ENCODE assay signal across 33 mouse cellular contexts in genomic region chr1:72974226-72974625, GRCm38 (mm10). TPM values are rescaled to one million over a fixed set of nuclear protein-coding genes. Genes with fewer than 3 reads are reported as not detected.
DNase-seq lines count a peak whose midpoint lies in the region; ATAC-seq and TF ChIP-seq lines count a peak whose summit lies in the region.
"Had no signal": no experiment of that assay in that cellular context is flagged by ENCODE, and none has a peak within 500 bp of the region (broad histone marks: within the 10 kb centered on the region; RNA-seq: fewer than 3 reads in every experiment).

No protein-coding gene starts in this region.

- H3K4me2 ChIP-seq in hindbrain, embryonic 14.5 days (replicated peaks), result no peak overlapping the region
- H3K4me2 ChIP-seq: forebrain, embryonic 13.5 days; hindbrain, embryonic 12.5 days; intestine, embryonic 15.5 days had no signal

- ATAC-seq in hindbrain, embryonic 14.5 days (ENCODE audit: low FRiP score), result no peak
- ATAC-seq: forebrain, embryonic 13.5 days; forebrain, postnatal 0 days; hindbrain, embryonic 16.5 days; intestine, embryonic 15.5 days; Patski had no signal

- H3K27me3 ChIP-seq in hindbrain, embryonic 14.5 days (ENCODE audit: control insufficient read depth, insufficient read depth, low read length), result no peaks in the 10 kb centered on the region
- H3K27me3 ChIP-seq: CH12.LX; forebrain, embryonic 13.5 days; hindbrain, embryonic 12.5 days; intestine, embryonic 15.5 days; Patski had no signal

- DNase-seq in gastrocnemius, adult 2 months, result peak; percentile 79
- no peak for DNase-seq in gastrocnemius, postnatal 4 days (ENCODE audit: low spot score in 2 of 2)
- peak; percentile 31 to 50 for DNase-seq in gastrocnemius, adult 8-10 months (ENCODE audit: low spot score in 2 of 2)
- DNase-seq in gastrocnemius, postnatal 25 days, result peak; percentile 62
- no peak for DNase-seq in kidney, adult 9 months
- DNase-seq in hindbrain, embryonic 14.5 days (ENCODE audit: low spot score), result no peak
- DNase-seq: adrenal gland, postnatal 10 days; adrenal gland, postnatal 36 days; B cell, adult 2 months; cerebellum, adult 18-20 months; cerebellum, adult 9-10 months; cerebellum, postnatal 14 days; forebrain, postnatal 0 days; kidney, adult 11 months; kidney, adult 8-10 months had no signal

- H3K36me3 ChIP-seq in hindbrain, embryonic 14.5 days (replicated peaks; ENCODE audit: control insufficient read depth, insufficient read depth), result no peaks in the 10 kb centered on the region
- H3K36me3 ChIP-seq: forebrain, embryonic 10.5 days; G1E; hindbrain, embryonic 12.5 days; intestine, embryonic 15.5 days had no signal

- peak overlapping the region; percentile 50 for H3K27ac ChIP-seq in gastrocnemius, adult 2 months
- H3K27ac ChIP-seq in hindbrain, embryonic 14.5 days, result no peak overlapping the region
- H3K27ac ChIP-seq: forebrain, embryonic 10.5 days; forebrain, embryonic 13.5 days; hindbrain, embryonic 12.5 days; intestine, embryonic 15.5 days had no signal

- no peak overlapping the region for H3K9ac ChIP-seq in hindbrain, embryonic 14.5 days
- H3K9ac ChIP-seq: forebrain, embryonic 13.5 days; forebrain, postnatal 0 days; hindbrain, embryonic 12.5 days; intestine, embryonic 15.5 days had no signal

- peaks cover 4% of the 10 kb centered on the region; the same call in 1 of the 2 replicates for H3K4me1 ChIP-seq in hindbrain, embryonic 14.5 days (replicated peaks; ENCODE audit: control insufficient read depth, insufficient read depth, low read length)

- no peaks in the 10 kb centered on the region for H3K9me3 ChIP-seq in hindbrain, embryonic 14.5 days (ENCODE audit: control insufficient read depth, low read length)
- H3K9me3 ChIP-seq: forebrain, embryonic 10.5 days; forebrain, embryonic 13.5 days; G1E; hindbrain, embryonic 12.5 days; intestine, embryonic 15.5 days had no signal

- no peak overlapping the region for H3K4me3 ChIP-seq in gastrocnemius, adult 2 months
- H3K4me3 ChIP-seq in hindbrain, embryonic 14.5 days (replicated peaks; ENCODE audit: low read length), result no peak overlapping the region
- H3K4me3 ChIP-seq: forebrain, embryonic 10.5 days; forebrain, embryonic 13.5 days; hindbrain, embryonic 12.5 days; intestine, embryonic 15.5 days had no signal

- no peak for TF ChIP-seq CTCF in gastrocnemius, adult 2 months (IDR thresholded peaks at IDR 0.05)

- intact Hi-C loops in gastrocnemius, adult 2 months (cut with DNase I), result no loop called here

RNA-seq across cellular contexts. Expression of gene Tnp1, which starts 41.5 kb away (rescaled TPM):
- total RNA-seq in gastrocnemius, adult 2 months (2021), result not detected
- total RNA-seq in gastrocnemius, postnatal 4 days (2021), result not detected
- total RNA-seq in gastrocnemius, adult 8-10 months (2022), result not detected
- not detected for total RNA-seq in gastrocnemius, postnatal 25 days (2021)
- not detected in 2 replicates for polyA plus RNA-seq in hindbrain, embryonic 14.5 days (2014; fragmentation: Nextera tagmentation; extraction: Ambion mirVana)
- total RNA-seq: adrenal gland, adult 18-20 months; adrenal gland, postnatal 10 days; adrenal gland, postnatal 36 days; CH12.LX; forebrain, postnatal 0 days; G1E; granulocyte monocyte progenitor cell, adult 5-6 weeks; heart, adult 8-10 months; heart, postnatal 25 days; hematopoietic stem cell, adult 5-6 weeks had no signal
- polyA plus RNA-seq: embryonic facial prominence, embryonic 11.5 days; embryonic facial prominence, embryonic 14.5 days; forebrain, embryonic 10.5 days; forebrain, embryonic 13.5 days; forebrain, postnatal 0 days; frontal cortex, adult 2 months; G1E; heart, embryonic 14.5 days; heart, postnatal 0 days; hindbrain, embryonic 12.5 days; hindbrain, embryonic 16.5 days; intestine, embryonic 15.5 days; Patski had no signal

Comparison
In these comparisons a context has a peak if more than half of its experiments do, and no peak if none do; other contexts are left out.
1. DNase-seq: peak in gastrocnemius, adult 2 months (single experiment), gastrocnemius, adult 8-10 months (2 of 2) and gastrocnemius, postnatal 25 days (single experiment); none in gastrocnemius, postnatal 4 days (0 of 2), kidney, adult 9 months (single experiment) and hindbrain, embryonic 14.5 days (single experiment).